Mouse (Mus musculus) intestine, embryonic 16.5 days (tissue): ENCODE measurements around the gene Bbip1. TPM values are rescaled to one million over a fixed set of nuclear protein-coding genes. Genes with fewer than 3 reads are reported as not detected.
"Not testable (repeated sequence)": the region's sequence is repeated elsewhere in the genome, so short reads cannot be mapped to it uniquely, and the experiment has no call there.

ENCODE experiments used
- ATAC-seq: fragments of 200-750 bp; cut with Nextera tagmentation; 2 replicates; pipeline ENCODE4 v1.8.0; 2017; ENCODE audit warnings: moderate TSS enrichment, moderate library complexity
- H3K27ac ChIP-seq: fragments of 300-500 bp; sonication (generic); 2 replicates; pipeline ENCODE4 v1.5.1; 2014; ENCODE audit warnings: mild to moderate bottlenecking, low read length
- H3K27me3 ChIP-seq: fragments of 300-500 bp; sonication (generic); replicated peaks from 2 replicates; pipeline ENCODE4 v1.6.1; 2014; ENCODE audit warnings: low read length, control low read depth, mixed read lengths; ENCODE audit not compliant: control insufficient read depth, insufficient read depth
- H3K36me3 ChIP-seq: fragments of 300-500 bp; sonication (generic); 2 replicates; pipeline ENCODE4 v1.6.1; 2014; ENCODE audit warnings: low read length, control low read depth; ENCODE audit not compliant: control insufficient read depth, insufficient read depth
- H3K4me1 ChIP-seq: fragments of 300-500 bp; sonication (generic); 2 replicates; pipeline ENCODE4 v1.6.1; 2014; ENCODE audit warnings: low read length, control low read depth, mixed read lengths; ENCODE audit not compliant: control insufficient read depth, insufficient read depth
- H3K4me2 ChIP-seq: fragments of 300-500 bp; sonication (generic); 2 replicates; pipeline ENCODE4 v1.6.1; 2014; ENCODE audit warnings: low read depth, low read length, control low read depth
- H3K4me3 ChIP-seq: fragments of 300-500 bp; sonication (generic); 2 replicates; pipeline ENCODE4 v1.5.1; 2014; ENCODE audit warnings: mild to moderate bottlenecking, low read length
- H3K9ac ChIP-seq: fragments of 300-500 bp; sonication (generic); 2 replicates; pipeline ENCODE4 v1.6.1; 2014; ENCODE audit warnings: low read depth, low read length
- H3K9me3 ChIP-seq: fragments of 300-500 bp; sonication (generic); 2 replicates; pipeline ENCODE4 v1.6.1; 2016; ENCODE audit warnings: low read length, control low read depth; ENCODE audit not compliant: control insufficient read depth
- WGBS: fragments of 180-500 bp; shearing (Covaris S2); extraction: QIAGEN DNeasy Blood & Tissue Kit; methylation state at CpG from one replicate; pipeline ENCODE4 v1.1.7; 2014; 5-methylcytosine and 5-hydroxymethylcytosine counted together
- polyA plus RNA-seq: library from polyadenylated mRNA; unstranded; fragments of >200 nt; fragmentation: Nextera tagmentation; extraction: Ambion mirVana; gene quantifications from 2 replicates; pipeline ENCODE4 v1.2.1, GENCODE M21; 2015

Gene Bbip1
- polyA plus RNA-seq, 1 experiment from 2014 or later: 74.1 TPM

- Histone ChIP-seq H3K27me3 (no peaks in the 10 kb centered on the region), H3K9me3 (no peaks in the 10 kb centered on the region), H3K36me3 (0 out of 2 replicates have a peak, but pooled peaks cover 2% of the 10 kb centered on the region), H3K4me1 (no peaks in the 10 kb centered on the region), H3K27ac (no peak overlapping the region), H3K9ac (no peak overlapping the region), H3K4me3 (no peak overlapping the region), H3K4me2 (no peak overlapping the region)
- ATAC-seq: no peak
Measured at GRCm38 (mm10) chr19:53934046-53934445, 10.4 kb downstream of the Bbip1 start.

GRCm38 (mm10) chr19:53933050-53933449, 11.4 kb downstream of the Bbip1 start:
- 0 out of 2 replicates have a peak, but pooled peaks cover 2% of the 10 kb centered on the region for H3K36me3 ChIP-seq
- no peaks in the 10 kb centered on the region for H3K27me3 ChIP-seq
- H3K4me3 ChIP-seq: no peak overlapping the region
- H3K27ac ChIP-seq: no peak overlapping the region
- no peaks in the 10 kb centered on the region for H3K9me3 ChIP-seq
- H3K4me2 ChIP-seq: no peak overlapping the region
- no peak overlapping the region for H3K9ac ChIP-seq
- ATAC-seq: no peak
- no peaks in the 10 kb centered on the region for H3K4me1 ChIP-seq

GRCm38 (mm10) chr19:53929218-53929617, 15.2 kb downstream of the Bbip1 start:
- Histone ChIP-seq H3K9me3 (no peaks in the 10 kb centered on the region), H3K4me2 (no peak overlapping the region), H3K36me3 (peaks cover 6% of the 10 kb centered on the region; the same call in 1 of the 2 replicates), H3K4me3 (no peak overlapping the region), H3K27ac (no peak overlapping the region), H3K4me1 (no peaks in the 10 kb centered on the region), H3K9ac (no peak overlapping the region), H3K27me3 (no peaks in the 10 kb centered on the region)
- WGBS: 93% methylated on average over 3 of the region's 3 CpGs
- no peak for ATAC-seq

- ATAC-seq: no peak
- H3K36me3 ChIP-seq: peaks cover 13% of the 10 kb centered on the region; the same call in 1 of the 2 replicates
- H3K4me1 ChIP-seq: no peaks in the 10 kb centered on the region
- H3K4me3 ChIP-seq: no peak overlapping the region
- H3K27me3 ChIP-seq: no peaks in the 10 kb centered on the region
- WGBS: 89% methylated on average over 1 of the region's 1 CpGs
- H3K9me3 ChIP-seq: no peaks in the 10 kb centered on the region
- H3K9ac ChIP-seq: no peak overlapping the region
- no peak overlapping the region for H3K4me2 ChIP-seq
- H3K27ac ChIP-seq: no peak overlapping the region
Measured at GRCm38 (mm10) chr19:53926705-53927104, 17.7 kb downstream of the Bbip1 start.

- 92% methylated on average over 2 of the region's 2 CpGs for WGBS
- no peak for ATAC-seq
- no peak overlapping the region for H3K27ac ChIP-seq
- peaks cover 15% of the 10 kb centered on the region; the same call in 1 of the 2 replicates for H3K36me3 ChIP-seq
- no peaks in the 10 kb centered on the region for H3K4me1 ChIP-seq
- H3K4me3 ChIP-seq: no peak overlapping the region
- no peaks in the 10 kb centered on the region for H3K9me3 ChIP-seq
- no peaks in the 10 kb centered on the region for H3K27me3 ChIP-seq
- no peak overlapping the region for H3K9ac ChIP-seq
- H3K4me2 ChIP-seq: no peak overlapping the region
Measured at GRCm38 (mm10) chr19:53925338-53925751, 19.1 kb downstream of the Bbip1 start.

GRCm38 (mm10) chr19:53921996-53922395, 22.4 kb downstream of the Bbip1 start:
- not testable (repeated sequence) for H3K27ac ChIP-seq, H3K4me3 ChIP-seq, H3K9ac ChIP-seq, ATAC-seq, H3K4me2 ChIP-seq, H3K27me3 ChIP-seq, H3K9me3 ChIP-seq, H3K4me1 ChIP-seq
- H3K36me3 ChIP-seq: peaks cover 13% of the 10 kb centered on the region; the same call in 1 of the 2 replicates
- 93% methylated on average over 3 of the region's 3 CpGs for WGBS

GRCm38 (mm10) chr19:53919541-53919940, 24.9 kb downstream of the Bbip1 start:
- H3K9me3 ChIP-seq: no peaks in the 10 kb centered on the region

GRCm38 (mm10) chr19:53914950-53915349, 29.5 kb downstream of the Bbip1 start:
- H3K9ac ChIP-seq: no peak overlapping the region
- H3K4me1 ChIP-seq: no peaks in the 10 kb centered on the region
- 90% methylated on average over 4 of the region's 4 CpGs for WGBS
- H3K9me3 ChIP-seq: no peaks in the 10 kb centered on the region
- peaks cover 9% of the 10 kb centered on the region; the same call in 1 of the 2 replicates for H3K36me3 ChIP-seq
- ATAC-seq: no peak
- no peak overlapping the region for H3K4me2 ChIP-seq
- H3K4me3 ChIP-seq: no peak overlapping the region
- no peaks in the 10 kb centered on the region for H3K27me3 ChIP-seq
- H3K27ac ChIP-seq: no peak overlapping the region

More at GRCm38 (mm10) chr19:53919541-53919940, 24.9 kb downstream of the Bbip1 start:
- H3K9ac ChIP-seq: no peak overlapping the region
- peaks cover 13% of the 10 kb centered on the region; the same call in 1 of the 2 replicates for H3K36me3 ChIP-seq
- WGBS: 90% methylated on average over 10 of the region's 10 CpGs
- ATAC-seq: no peak
- H3K27ac ChIP-seq: no peak overlapping the region
- H3K27me3 ChIP-seq: no peaks in the 10 kb centered on the region
- no peak overlapping the region for H3K4me2 ChIP-seq
- no peaks in the 10 kb centered on the region for H3K4me1 ChIP-seq
- H3K4me3 ChIP-seq: no peak overlapping the region

- not testable (repeated sequence) for H3K27ac ChIP-seq, H3K27me3 ChIP-seq, H3K4me3 ChIP-seq, ATAC-seq, H3K9me3 ChIP-seq, H3K4me2 ChIP-seq, H3K36me3 ChIP-seq, H3K9ac ChIP-seq
- H3K4me1 ChIP-seq: peaks cover 14% of the 10 kb centered on the region
Measured at GRCm38 (mm10) chr19:53906703-53907070, 37.7 kb downstream of the Bbip1 start.

- H3K27me3 ChIP-seq: no peaks in the 10 kb centered on the region
- no peaks in the 10 kb centered on the region for H3K9me3 ChIP-seq
- 34% methylated on average over 6 of the region's 6 CpGs for whole genome bisulfite sequencing
- peak overlapping the region; percentile 35; the same call in 1 of the 2 replicates for H3K4me2 ChIP-seq
- no peak overlapping the region for H3K27ac ChIP-seq
- H3K36me3 ChIP-seq: no peaks in the 10 kb centered on the region; the same call in 1 of the 2 replicates
- H3K9ac ChIP-seq: no peak overlapping the region
- no peak overlapping the region for H3K4me3 ChIP-seq
- ATAC-seq: no peak
- H3K4me1 ChIP-seq: peaks cover 14% of the 10 kb centered on the region
Measured at GRCm38 (mm10) chr19:53906033-53906702, 38.3 kb downstream of the Bbip1 start.
